Mouse (Mus musculus): ENCODE measurements at regions not wholly inside any gene's neighbourhood (a gene's known extent, or its start where the extent isn't known, plus 50 kb on each side); places are given as distances from the start of the nearest gene placed in this dataset.

GRCm38 (mm10) chr6:143614431-143614987, 447.5 kb downstream of the Etnk1 start:
- no peaks in the 10 kb centered on the region for H3K27me3 ChIP-seq (replicated peaks)
- in situ Hi-C loops (cut with MboI; ENCODE audit: low pct_ligation_motif_present, low pct_unique_long_range_greater_than_20kb, low sequenced_read_pairs) = no loop called here
- H3K79me2 ChIP-seq (replicated peaks; ENCODE audit: control insufficient read depth, extremely low read depth, insufficient read depth, poor library complexity, severe bottlenecking) = no peaks in the 10 kb centered on the region
- TF ChIP-seq GABPA (IDR thresholded peaks at IDR 0.05; ENCODE audit: insufficient replicate concordance, low read depth, low read length) (no peak), MAX (IDR thresholded peaks at IDR 0.05; ENCODE audit: low read length) (no peak), MAFK (IDR thresholded peaks at IDR 0.05; ENCODE audit: insufficient replicate concordance, low read length) (no peak), JUND (conservative IDR thresholded peaks at IDR 0.05; ENCODE audit: low read depth, low read length) (no peak), NELFE (IDR thresholded peaks at IDR 0.05; ENCODE audit: low read depth, low read length) (no peak), MYC (IDR thresholded peaks at IDR 0.05; ENCODE audit: low read depth, low read length) (no peak), CHD2 (IDR thresholded peaks at IDR 0.05; ENCODE audit: low read length) (no peak), SMC3 (IDR thresholded peaks at IDR 0.05; ENCODE audit: low read depth, low read length) (no peak), UBTF (IDR thresholded peaks at IDR 0.05; ENCODE audit: low read depth, low read length) (no peak), ZKSCAN1 (IDR thresholded peaks at IDR 0.05; ENCODE audit: borderline replicate concordance, low read depth, low read length) (no peak), BHLHE40 (IDR thresholded peaks at IDR 0.05; ENCODE audit: low read depth, low read length) (no peak), TCF12 (IDR thresholded peaks at IDR 0.05; ENCODE audit: low read depth, low read length) (no peak), MEF2A (IDR thresholded peaks at IDR 0.05; ENCODE audit: borderline replicate concordance, low read depth, low read length) (no peak), E2F4 (IDR thresholded peaks at IDR 0.05; ENCODE audit: insufficient replicate concordance, low read depth, low read length) (no peak), MXI1 (IDR thresholded peaks at IDR 0.05; ENCODE audit: low read depth, low read length) (no peak), JUN (IDR thresholded peaks at IDR 0.05; ENCODE audit: insufficient read depth, low read depth, low read length) (no peak)
- no peak for DNase-seq (ENCODE audit: extremely low read depth)
- no peak overlapping the region for H3K4me2 ChIP-seq (ENCODE audit: insufficient read depth, low read depth, poor library complexity, severe bottlenecking)
- dilution Hi-C loops (cut with MboI; ENCODE audit: extremely low pct_ligation_motif_present, extremely low pct_unique_long_range_greater_than_20kb, low sequenced_read_pairs) = no loop called here
- no peaks in the 10 kb centered on the region for H3K9me3 ChIP-seq (replicated peaks; ENCODE audit: low read length)
- no peaks in the 10 kb centered on the region for H3K4me1 ChIP-seq (ENCODE audit: control insufficient read depth in 1 of 2, insufficient read depth in 2 of 2)
- H3K4me3 ChIP-seq (replicated peaks in 1 of 3; ENCODE audit: low read depth in 2 of 3, low read length in 2 of 3, poor library complexity in 1 of 3) = no peak overlapping the region
- H3K36me3 ChIP-seq (replicated peaks in 1 of 2; ENCODE audit: control insufficient read depth in 1 of 2, insufficient read depth in 1 of 2, low read length in 1 of 2) = no peaks in the 10 kb centered on the region
- no peak overlapping the region for H3K27ac ChIP-seq (ENCODE audit: insufficient read depth, low read depth)
- no peak overlapping the region for H3K9ac ChIP-seq (ENCODE audit: insufficient read depth, low read depth)

- H3K9ac ChIP-seq (ENCODE audit: insufficient read depth, low read depth) = no peak overlapping the region
- peaks cover 0 to 1% of the 10 kb centered on the region in 2 experiments; a peak in 1 of 4 replicates for H3K4me1 ChIP-seq (ENCODE audit: control insufficient read depth in 1 of 2, insufficient read depth in 2 of 2)
- no peak overlapping the region for H3K4me3 ChIP-seq (replicated peaks in 1 of 3; ENCODE audit: low read depth in 2 of 3, low read length in 2 of 3, poor library complexity in 1 of 3)
- DNase-seq (ENCODE audit: extremely low read depth) = no peak
- no peak overlapping the region for H3K27ac ChIP-seq (ENCODE audit: insufficient read depth, low read depth)
- no peaks in the 10 kb centered on the region for H3K9me3 ChIP-seq (replicated peaks; ENCODE audit: low read length)
- no peaks in the 10 kb centered on the region for H3K36me3 ChIP-seq (replicated peaks in 1 of 2; ENCODE audit: control insufficient read depth in 1 of 2, insufficient read depth in 1 of 2, low read length in 1 of 2)
- TF ChIP-seq BHLHE40 (IDR thresholded peaks at IDR 0.05; ENCODE audit: low read depth, low read length) (no peak), MEF2A (IDR thresholded peaks at IDR 0.05; ENCODE audit: borderline replicate concordance, low read depth, low read length) (no peak), CTCF (conservative IDR thresholded peaks at IDR 0.05 in 1 of 2, IDR thresholded peaks at IDR 0.05 in 1 of 2; ENCODE audit: low read depth in 2 of 2, low read length in 2 of 2) (no peak), ZKSCAN1 (IDR thresholded peaks at IDR 0.05; ENCODE audit: borderline replicate concordance, low read depth, low read length) (no peak), NRF1 (IDR thresholded peaks at IDR 0.05; ENCODE audit: low read depth, low read length) (no peak), ETS1 (conservative IDR thresholded peaks at IDR 0.05; ENCODE audit: low read depth, low read length) (no peak), TCF12 (IDR thresholded peaks at IDR 0.05; ENCODE audit: low read depth, low read length) (no peak), USF1 (IDR thresholded peaks at IDR 0.05; ENCODE audit: low read depth, low read length) (no peak), POLR2A (IDR thresholded peaks at IDR 0.05; ENCODE audit: low read depth, low read length) (no peak), MAX (IDR thresholded peaks at IDR 0.05; ENCODE audit: low read length) (no peak), RCOR1 (conservative IDR thresholded peaks at IDR 0.05; ENCODE audit: low read depth, low read length) (no peak), MXI1 (IDR thresholded peaks at IDR 0.05; ENCODE audit: low read depth, low read length) (no peak), SMC3 (IDR thresholded peaks at IDR 0.05; ENCODE audit: low read depth, low read length) (no peak), POLR2AphosphoS2 (IDR thresholded peaks at IDR 0.05; ENCODE audit: low read depth, low read length) (no peak)
- no peaks in the 10 kb centered on the region for H3K27me3 ChIP-seq (replicated peaks)
- in situ Hi-C loops (cut with MboI; ENCODE audit: low pct_ligation_motif_present, low pct_unique_long_range_greater_than_20kb, low sequenced_read_pairs) = no loop called here
- dilution Hi-C loops (cut with MboI; ENCODE audit: extremely low pct_ligation_motif_present, extremely low pct_unique_long_range_greater_than_20kb, low sequenced_read_pairs) = no loop called here
- H3K4me2 ChIP-seq (ENCODE audit: insufficient read depth, low read depth, poor library complexity, severe bottlenecking) = no peak overlapping the region
- H3K79me2 ChIP-seq (replicated peaks; ENCODE audit: control insufficient read depth, extremely low read depth, insufficient read depth, poor library complexity, severe bottlenecking) = no peaks in the 10 kb centered on the region
Measured at GRCm38 (mm10) chr6:143615361-143615760, 448.3 kb downstream of the Etnk1 start.

Data from CH12.LX (cell line).